Mouse (Mus musculus): ENCODE data around the gene Cenpf. TPM values are rescaled to one million over a fixed set of nuclear protein-coding genes. Genes with fewer than 3 reads are reported as not detected.

The Cenpf gene
- total RNA-seq, 2 experiments from 2014 or later = 0.48 to 0.53 TPM

- no peak for DNase-seq (ENCODE audit: low spot score in 2 of 2)
These were observed 43.1 kb downstream of the Cenpf start for GRCm38 (mm10) chr1:189644700-189645345.

GRCm38 (mm10) chr1:189639581-189639980 is 48.3 kb downstream of the Cenpf start:
- intact Hi-C loops (cut with DNase I) = no loop called here
- no peak for DNase-seq (ENCODE audit: low spot score in 2 of 2)

More at GRCm38 (mm10) chr1:189644700-189645345, 43.1 kb downstream of the Cenpf start:
- intact Hi-C loops (cut with DNase I) = loop anchor here (5.0 kb wide), 1 partner anchor 618 kb away; no protein-coding TSS in a partner anchor

GRCm38 (mm10) chr1:189633791-189634190 is 54.1 kb downstream of the Cenpf start:
- peak in 1 of 2 experiments; percentile 64 for DNase-seq (ENCODE audit: low spot score in 2 of 2)

GRCm38 (mm10) chr1:189631906-189632675 is 55.8 kb downstream of the Cenpf start:
- intact Hi-C loops (cut with DNase I) = loop anchor here (1.0 to 5.0 kb wide), 3 partner anchors 100 to 593 kb away; no protein-coding TSS in a partner anchor
- peak; percentile 67 to 91 for DNase-seq (ENCODE audit: low spot score in 2 of 2)

More at GRCm38 (mm10) chr1:189633791-189634190, 54.1 kb downstream of the Cenpf start:
- intact Hi-C loops (cut with DNase I) = loop anchor here (2.0 to 5.0 kb wide), 2 partner anchors 101 to 289 kb away; no protein-coding TSS in a partner anchor

- intact Hi-C loops (cut with DNase I) = loop anchor here (5.0 kb wide), 1 partner anchor 98 kb away; no protein-coding TSS in a partner anchor
- no peak for DNase-seq (ENCODE audit: low spot score in 2 of 2)
These were observed 57.9 kb downstream of the Cenpf start for GRCm38 (mm10) chr1:189630026-189630425.

GRCm38 (mm10) chr1:189627976-189628768 is 59.7 kb downstream of the Cenpf start:
- DNase-seq (ENCODE audit: low spot score in 2 of 2) = peak in 1 of 2 experiments; percentile 53
- intact Hi-C loops (cut with DNase I) = loop anchor here (2.0 kb wide), 1 partner anchor 401 kb away; no protein-coding TSS in a partner anchor

GRCm38 (mm10) chr1:189624756-189625155 is 63.1 kb downstream of the Cenpf start:
- intact Hi-C loops (cut with DNase I) = no loop called here

GRCm38 (mm10) chr1:189618970-189619740 is 68.7 kb downstream of the Cenpf start:
- intact Hi-C loops (cut with DNase I) = no loop called here

More at GRCm38 (mm10) chr1:189624756-189625155, 63.1 kb downstream of the Cenpf start:
- DNase-seq (ENCODE audit: low spot score in 2 of 2) = no peak

GRCm38 (mm10) chr1:189617381-189617780 is 70.5 kb downstream of the Cenpf start:
- intact Hi-C loops (cut with DNase I) = no loop called here
- DNase-seq (ENCODE audit: low spot score in 2 of 2) = no peak

More at GRCm38 (mm10) chr1:189618970-189619740, 68.7 kb downstream of the Cenpf start:
- DNase-seq (ENCODE audit: low spot score in 2 of 2) = peak in 1 of 2 experiments; percentile 35

GRCm38 (mm10) chr1:189615246-189615645 is 72.6 kb downstream of the Cenpf start:
- intact Hi-C loops (cut with DNase I) = no loop called here

GRCm38 (mm10) chr1:189613076-189613475 is 74.8 kb downstream of the Cenpf start:
- no peak for DNase-seq (ENCODE audit: low spot score in 2 of 2)
- intact Hi-C loops (cut with DNase I) = no loop called here

More at GRCm38 (mm10) chr1:189615246-189615645, 72.6 kb downstream of the Cenpf start:
- peak in 1 of 2 experiments; percentile 68 for DNase-seq (ENCODE audit: low spot score in 2 of 2)

- intact Hi-C loops (cut with DNase I) = no loop called here
- DNase-seq (ENCODE audit: low spot score in 2 of 2) = no peak
These were observed 76.1 kb downstream of the Cenpf start for GRCm38 (mm10) chr1:189611775-189612174.

GRCm38 (mm10) chr1:189608640-189609039 is 79.2 kb downstream of the Cenpf start:
- intact Hi-C loops (cut with DNase I) = no loop called here
- DNase-seq (ENCODE audit: low spot score in 2 of 2) = no peak

- no peak for DNase-seq (ENCODE audit: low spot score in 2 of 2)
- intact Hi-C loops (cut with DNase I) = no loop called here
These were observed 79.8 kb downstream of the Cenpf start for GRCm38 (mm10) chr1:189608039-189608438.

GRCm38 (mm10) chr1:189605598-189606126 is 82.2 kb downstream of the Cenpf start:
- no peak for DNase-seq (ENCODE audit: low spot score in 2 of 2)
- intact Hi-C loops (cut with DNase I) = no loop called here

- DNase-seq (ENCODE audit: low spot score in 2 of 2) = no peak
- intact Hi-C loops (cut with DNase I) = no loop called here
These were observed 90.8 kb downstream of the Cenpf start for GRCm38 (mm10) chr1:189597096-189597495.

Measured in left cerebral cortex, postnatal 25 days (tissue).